Mouse (Mus musculus) T-helper 1 cell (primary cell): ENCODE data around the gene Gm3404.
"Not testable (repeated sequence)": the region's sequence is repeated elsewhere in the genome, so short reads cannot be mapped to it uniquely, and the experiment has no call there.

ENCODE experiments used
- in situ Hi-C: fragments of 300-600 bp; cut with MboI, MseI; formaldehyde crosslinking; loops from one replicate; pipeline ENCODE4 v1.15.1; 2025; ENCODE audit warnings: high pct_unique_total_duplicates

Gene Gm3404

GRCm38 (mm10) chr5:146525501-146525900 is at the start of gene Gm3404:
Gene Gm3404 (plus strand): TSS chr5:146525801.
- in situ Hi-C loops, result not testable (repeated sequence)

DNA sequence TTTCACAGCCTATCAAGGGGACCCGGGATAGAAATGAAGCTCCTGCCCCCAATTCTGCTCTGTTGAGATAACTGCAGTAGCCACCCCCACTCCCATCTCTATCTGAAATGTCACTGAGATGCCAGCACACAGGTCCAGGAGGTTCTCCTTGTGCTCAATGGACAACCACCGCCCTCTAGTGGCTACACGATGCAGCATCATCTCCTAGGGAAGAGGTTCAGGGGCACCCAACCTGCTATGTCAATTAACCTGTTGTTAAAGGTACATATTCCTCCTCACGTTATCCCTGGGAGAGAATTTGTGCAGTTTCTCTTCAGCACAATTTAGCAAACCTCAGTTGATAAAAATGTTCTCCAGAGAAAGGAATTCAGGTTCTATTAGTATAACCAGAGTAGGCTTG is 46.0 kb upstream of the Gm3404 start:
- in situ Hi-C loops, result loop anchor here (5.0 kb wide), 1 partner anchor 297 kb away; no protein-coding TSS in a partner anchor

GRCm38 (mm10) chr5:146481665-146482064 is 43.9 kb upstream of the Gm3404 start, which contains the start of gene Gm6408:
Gene Gm6408 (plus strand): TSS chr5:146481965.
- in situ Hi-C loops, result loop anchor here (5.0 kb wide), 1 partner anchor 319 kb away; the partner anchor contains the start of gene Gm5565

DNA sequence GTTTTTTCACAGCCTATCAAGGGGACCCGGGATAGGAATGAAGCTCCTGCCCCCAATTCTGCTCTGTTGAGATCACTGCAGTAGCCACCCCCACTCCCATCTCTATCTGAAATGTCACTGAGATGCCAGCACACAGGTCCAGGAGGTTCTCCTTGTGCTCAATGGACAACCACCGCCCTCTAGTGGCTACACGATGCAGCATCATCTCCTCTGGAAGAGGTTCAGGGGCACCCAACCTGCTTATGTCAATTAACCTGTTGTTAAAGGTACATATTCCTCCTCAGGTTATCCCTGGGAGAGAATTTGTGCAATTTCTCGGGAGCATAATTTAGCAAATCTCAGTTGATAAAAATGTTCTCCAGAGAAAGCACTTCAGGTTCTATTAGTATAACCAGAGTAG is 36.6 kb upstream of the Gm3404 start:
- in situ Hi-C loops, result not testable (repeated sequence)

- in situ Hi-C loops, result not testable (repeated sequence)
Observed at GRCm38 (mm10) chr5:146491063-146491462, 34.5 kb upstream of the Gm3404 start, which contains the start of gene Gm6370. Gene Gm6370 (plus strand): TSS chr5:146491363.

- in situ Hi-C loops, result not testable (repeated sequence)
Observed at GRCm38 (mm10) chr5:146502099-146502498, 23.5 kb upstream of the Gm3404 start, which contains the start of gene 4930449I24Rik. Gene 4930449I24Rik (plus strand): TSS chr5:146502399.

DNA sequence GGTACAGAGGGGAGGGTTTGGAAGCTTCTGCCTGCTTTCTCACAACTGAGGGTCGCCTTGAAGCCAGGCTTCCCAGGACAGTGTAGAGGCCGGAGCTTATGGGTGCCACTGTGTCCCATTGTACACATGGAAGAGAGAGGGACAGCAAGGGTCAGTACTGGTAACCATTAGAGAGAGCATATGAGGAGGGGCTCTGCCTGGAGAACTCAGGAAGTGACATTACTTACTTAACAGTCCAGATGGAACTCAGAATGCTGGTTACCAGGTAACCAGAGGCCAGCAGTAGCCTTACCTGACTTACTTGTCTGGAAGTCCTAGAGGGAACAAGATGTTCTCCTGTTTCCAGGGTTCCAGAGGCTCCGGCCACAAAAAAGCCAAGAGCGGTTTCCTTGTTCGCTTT is 11.8 kb upstream of the Gm3404 start, which contains the start of gene Gm3402:
TSS of gene Gm3402 (plus strand) at position 301 of the 400 bp plus-strand sequence.
- in situ Hi-C loops, result not testable (repeated sequence)

DNA sequence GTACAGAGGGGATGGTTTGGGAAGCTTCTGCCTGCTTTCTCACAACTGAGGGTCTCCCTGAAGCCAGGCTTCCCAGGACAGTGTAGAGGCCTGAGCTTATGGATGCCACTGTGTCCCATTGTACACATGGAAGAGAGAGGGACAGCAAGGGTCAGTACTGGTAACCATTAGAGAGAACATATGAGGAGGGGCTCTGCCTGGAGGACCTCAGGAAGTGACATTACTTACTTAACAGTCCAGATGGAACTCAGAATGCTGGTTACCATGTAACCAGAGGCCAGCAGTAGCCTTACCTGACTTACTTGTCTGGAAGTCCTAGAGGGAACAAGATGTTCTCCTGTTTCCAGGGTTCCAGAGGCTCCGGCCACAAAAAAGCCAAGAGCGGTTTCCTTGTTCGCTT is 11.7 kb downstream of the Gm3404 start, which contains the start of gene Gm3409:
TSS of gene Gm3409 (plus strand) at position 301 of the 400 bp plus-strand sequence.
- in situ Hi-C loops, result not testable (repeated sequence)

DNA sequence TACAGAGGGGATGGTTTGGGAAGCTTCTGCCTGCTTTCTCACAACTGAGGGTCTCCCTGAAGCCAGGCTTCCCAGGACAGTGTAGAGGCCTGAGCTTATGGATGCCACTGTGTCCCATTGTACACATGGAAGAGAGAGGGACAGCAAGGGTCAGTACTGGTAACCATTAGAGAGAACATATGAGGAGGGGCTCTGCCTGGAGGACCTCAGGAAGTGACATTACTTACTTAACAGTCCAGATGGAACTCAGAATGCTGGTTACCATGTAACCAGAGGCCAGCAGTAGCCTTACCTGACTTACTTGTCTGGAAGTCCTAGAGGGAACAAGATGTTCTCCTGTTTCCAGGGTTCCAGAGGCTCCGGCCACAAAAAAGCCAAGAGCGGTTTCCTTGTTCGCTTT is 30.2 kb downstream of the Gm3404 start, which contains the start of gene Gm3415:
TSS of gene Gm3415 (plus strand) at position 301 of the 400 bp plus-strand sequence.
- in situ Hi-C loops, result not testable (repeated sequence)

GRCm38 (mm10) chr5:146564259-146564658 is 38.7 kb downstream of the Gm3404 start:
- in situ Hi-C loops, result loop anchor here (5.0 kb wide), 1 partner anchor 47 kb away; no protein-coding TSS in a partner anchor

- in situ Hi-C loops, result no loop called here
Observed at GRCm38 (mm10) chr5:146567054-146567453, 41.5 kb downstream of the Gm3404 start.

- in situ Hi-C loops, result not testable (repeated sequence)
Observed at GRCm38 (mm10) chr5:146570179-146570578, 44.6 kb downstream of the Gm3404 start.

GRCm38 (mm10) chr5:146571830-146572734 is 46.5 kb downstream of the Gm3404 start:
- in situ Hi-C loops, result not testable (repeated sequence)

DNA sequence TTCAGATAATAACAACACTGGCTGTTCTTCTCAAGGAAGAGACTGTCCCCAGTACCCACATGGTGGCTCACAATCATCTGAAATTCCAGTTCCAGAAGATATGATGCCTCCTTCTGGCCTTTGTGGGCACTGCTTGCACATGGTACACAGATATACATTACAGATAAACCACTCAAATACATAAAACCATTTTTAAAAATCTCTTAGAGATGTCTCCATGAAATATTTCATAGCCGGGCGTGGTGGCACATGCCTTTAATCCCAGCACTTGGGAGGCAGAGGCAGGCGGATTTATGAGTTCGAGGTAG is 47.1 kb downstream of the Gm3404 start:
- in situ Hi-C loops, result not testable (repeated sequence)

DNA sequence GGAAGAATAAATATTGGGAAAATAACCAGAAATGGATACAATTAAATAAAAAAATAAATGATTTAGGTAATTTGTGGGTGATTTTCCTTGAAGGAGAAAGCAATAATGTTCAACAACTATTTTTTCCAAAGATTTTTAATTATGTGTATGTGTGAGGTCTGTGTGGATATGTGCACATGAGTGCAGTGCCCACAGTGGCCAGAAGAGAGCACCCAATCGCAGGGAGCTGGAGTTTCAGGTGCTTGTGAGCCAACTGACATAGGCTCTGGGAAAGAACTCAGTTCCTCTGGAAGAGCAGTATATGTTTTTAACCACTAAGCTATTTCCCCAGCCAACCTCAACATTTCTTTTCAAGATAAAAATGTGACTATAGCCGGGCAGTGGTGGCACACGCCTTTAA is 51.1 kb downstream of the Gm3404 start:
- in situ Hi-C loops, result no loop called here
